Mouse (Mus musculus): ENCODE measurements around the gene Gdpd3. TPM values are rescaled to one million over a fixed set of nuclear protein-coding genes. Genes with fewer than 3 reads are reported as not detected.
A peak's percentile ranks its signal among the peaks of the same experiment; 100 is the strongest.

Gdpd3 gene
- polyA plus RNA-seq, 1 experiment, result 58.2 TPM

DNA sequence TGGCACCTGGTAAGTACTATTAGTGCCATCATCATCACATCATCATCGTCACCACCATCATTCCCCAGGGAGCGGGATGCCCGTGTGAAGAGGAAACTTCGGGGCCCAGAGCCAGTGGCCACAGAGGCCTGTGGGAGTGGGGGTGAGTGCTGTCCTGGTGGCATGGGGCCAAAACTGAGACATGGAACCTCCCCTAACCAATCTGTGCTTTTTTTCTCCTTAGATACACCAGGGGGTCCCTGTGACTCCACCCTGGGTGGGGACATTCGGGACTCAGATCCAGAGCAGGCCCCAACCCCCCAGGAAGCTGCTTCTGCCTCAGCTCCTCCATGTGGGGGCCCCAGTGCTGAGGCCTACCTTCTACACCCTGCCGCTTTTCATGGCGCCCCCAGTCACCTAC is 18.3 kb downstream of the Gdpd3 start:
- H3K4me3 ChIP-seq (ENCODE audit: insufficient read depth, low read depth, low read length), result no peak overlapping the region
- peaks cover 5% of the 10 kb centered on the region; the same call in 1 of the 2 replicates for H3K4me1 ChIP-seq (ENCODE audit: control insufficient read depth, insufficient read depth, low read length)
- WGBS, result 66% methylated on average over 7 of the region's 7 CpGs
- no peaks in the 10 kb centered on the region; the same call in 1 of the 2 replicates for H3K36me3 ChIP-seq (ENCODE audit: control insufficient read depth, insufficient read depth, low read length)
- DNase-seq, result no peak
- TF ChIP-seq POLR2A (IDR thresholded peaks at IDR 0.05; ENCODE audit: low read depth, low read length), result no peak
- H3K27me3 ChIP-seq (replicated peaks; ENCODE audit: control insufficient read depth, insufficient read depth, low read length), result no peaks in the 10 kb centered on the region
- no peak overlapping the region for H3K27ac ChIP-seq (ENCODE audit: insufficient read depth, low read depth, low read length)

DNA sequence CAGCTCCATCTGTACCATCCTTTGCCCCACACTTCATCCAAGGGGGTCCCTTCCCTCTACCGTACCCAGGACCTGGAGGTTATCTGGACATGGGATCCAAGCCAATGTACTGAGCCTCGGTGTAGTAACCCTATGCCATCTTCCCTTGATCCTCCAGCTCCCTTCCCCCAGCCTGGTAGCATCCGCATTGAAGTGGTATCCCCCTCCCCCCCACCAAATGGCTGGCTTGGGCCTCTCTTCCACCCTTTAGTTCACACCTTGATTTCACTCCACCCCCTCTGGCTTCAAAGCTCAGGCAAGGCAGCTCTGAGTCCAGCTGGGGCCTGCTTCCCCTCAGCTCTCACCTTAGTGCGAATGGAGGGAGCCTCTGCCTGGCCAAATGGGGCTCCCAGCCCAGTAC is 18.9 kb downstream of the Gdpd3 start:
- DNase-seq, result no peak
- TF ChIP-seq POLR2A (IDR thresholded peaks at IDR 0.05; ENCODE audit: low read depth, low read length) (no peak), CTCF (conservative IDR thresholded peaks at IDR 0.05; ENCODE audit: insufficient read depth, insufficient read length, low read depth, low read length) (no peak)
- no peak overlapping the region for H3K27ac ChIP-seq (ENCODE audit: insufficient read depth, low read depth, low read length)
- 79% methylated on average over 4 of the region's 4 CpGs for WGBS
- no peaks in the 10 kb centered on the region for H3K27me3 ChIP-seq (replicated peaks; ENCODE audit: control insufficient read depth, insufficient read depth, low read length)
- H3K4me1 ChIP-seq (ENCODE audit: control insufficient read depth, insufficient read depth, low read length), result peaks cover 5% of the 10 kb centered on the region; the same call in 1 of the 2 replicates
- no peaks in the 10 kb centered on the region; the same call in 1 of the 2 replicates for H3K36me3 ChIP-seq (ENCODE audit: control insufficient read depth, insufficient read depth, low read length)
- H3K4me3 ChIP-seq (ENCODE audit: insufficient read depth, low read depth, low read length), result no peak overlapping the region

DNA sequence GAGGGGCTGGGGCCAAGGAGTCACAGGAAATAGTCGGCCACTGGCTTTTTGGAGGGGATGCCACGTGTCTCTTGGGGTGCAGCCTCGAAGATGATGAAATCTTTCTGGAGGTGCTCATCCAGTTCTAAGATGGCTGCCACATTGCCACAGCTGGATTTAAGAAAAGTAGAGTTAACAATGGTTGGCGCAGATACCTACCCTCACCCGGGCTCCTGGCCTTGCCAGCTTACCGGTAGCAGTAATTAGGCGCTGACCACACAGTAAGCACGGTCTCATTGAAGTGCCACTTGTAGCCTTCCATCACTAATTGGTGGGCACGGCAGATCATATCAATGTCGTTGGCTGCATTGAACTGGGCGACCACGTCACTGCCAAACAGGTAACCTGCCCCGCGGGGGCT is 20.0 kb downstream of the Gdpd3 start:
- Histone ChIP-seq H3K4me3 (ENCODE audit: insufficient read depth, low read depth, low read length) (no peak overlapping the region), H3K27me3 (replicated peaks; ENCODE audit: control insufficient read depth, insufficient read depth, low read length) (no peaks in the 10 kb centered on the region), H3K4me1 (ENCODE audit: control insufficient read depth, insufficient read depth, low read length) (peaks cover 3% of the 10 kb centered on the region; the same call in 1 of the 2 replicates), H3K36me3 (ENCODE audit: control insufficient read depth, insufficient read depth, low read length) (no peaks in the 10 kb centered on the region; the same call in 1 of the 2 replicates), H3K27ac (ENCODE audit: insufficient read depth, low read depth, low read length) (no peak overlapping the region)
- TF ChIP-seq POLR2A (IDR thresholded peaks at IDR 0.05; ENCODE audit: low read depth, low read length) (no peak), CTCF (conservative IDR thresholded peaks at IDR 0.05; ENCODE audit: insufficient read depth, insufficient read length, low read depth, low read length) (no peak)
- WGBS, result 82% methylated on average over 14 of the region's 14 CpGs
- no peak for DNase-seq

DNA sequence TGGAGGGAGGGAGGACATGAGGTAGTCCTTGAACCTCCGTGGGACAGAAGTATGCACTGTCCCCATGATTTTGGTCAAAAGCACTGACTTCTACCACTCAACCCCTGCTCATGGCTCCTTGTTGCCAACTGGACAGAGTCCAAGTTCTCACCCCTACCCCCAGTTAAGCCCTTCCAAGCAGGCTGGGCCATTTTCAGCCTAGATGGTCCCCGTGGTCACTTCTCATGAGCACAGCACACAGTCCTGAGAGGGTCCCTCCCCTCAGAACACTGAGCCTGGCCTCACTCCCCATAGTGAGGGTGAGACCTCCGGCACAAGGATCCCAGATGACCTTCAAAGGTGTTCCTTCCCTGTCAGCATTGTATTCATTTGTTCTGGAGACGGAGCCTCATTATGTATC is 23.0 kb downstream of the Gdpd3 start:
- DNase-seq, result no peak
- Histone ChIP-seq H3K27ac (ENCODE audit: insufficient read depth, low read depth, low read length) (no peak overlapping the region), H3K4me3 (ENCODE audit: insufficient read depth, low read depth, low read length) (no peak overlapping the region), H3K4me1 (ENCODE audit: control insufficient read depth, insufficient read depth, low read length) (peaks cover 6% of the 10 kb centered on the region; the same call in 1 of the 2 replicates), H3K27me3 (replicated peaks; ENCODE audit: control insufficient read depth, insufficient read depth, low read length) (no peaks in the 10 kb centered on the region), H3K36me3 (ENCODE audit: control insufficient read depth, insufficient read depth, low read length) (no peaks in the 10 kb centered on the region; the same call in 1 of the 2 replicates)
- TF ChIP-seq CTCF (conservative IDR thresholded peaks at IDR 0.05; ENCODE audit: insufficient read depth, insufficient read length, low read depth, low read length) (no peak), POLR2A (IDR thresholded peaks at IDR 0.05; ENCODE audit: low read depth, low read length) (no peak)
- 82% methylated on average over 4 of the region's 4 CpGs for WGBS

DNA sequence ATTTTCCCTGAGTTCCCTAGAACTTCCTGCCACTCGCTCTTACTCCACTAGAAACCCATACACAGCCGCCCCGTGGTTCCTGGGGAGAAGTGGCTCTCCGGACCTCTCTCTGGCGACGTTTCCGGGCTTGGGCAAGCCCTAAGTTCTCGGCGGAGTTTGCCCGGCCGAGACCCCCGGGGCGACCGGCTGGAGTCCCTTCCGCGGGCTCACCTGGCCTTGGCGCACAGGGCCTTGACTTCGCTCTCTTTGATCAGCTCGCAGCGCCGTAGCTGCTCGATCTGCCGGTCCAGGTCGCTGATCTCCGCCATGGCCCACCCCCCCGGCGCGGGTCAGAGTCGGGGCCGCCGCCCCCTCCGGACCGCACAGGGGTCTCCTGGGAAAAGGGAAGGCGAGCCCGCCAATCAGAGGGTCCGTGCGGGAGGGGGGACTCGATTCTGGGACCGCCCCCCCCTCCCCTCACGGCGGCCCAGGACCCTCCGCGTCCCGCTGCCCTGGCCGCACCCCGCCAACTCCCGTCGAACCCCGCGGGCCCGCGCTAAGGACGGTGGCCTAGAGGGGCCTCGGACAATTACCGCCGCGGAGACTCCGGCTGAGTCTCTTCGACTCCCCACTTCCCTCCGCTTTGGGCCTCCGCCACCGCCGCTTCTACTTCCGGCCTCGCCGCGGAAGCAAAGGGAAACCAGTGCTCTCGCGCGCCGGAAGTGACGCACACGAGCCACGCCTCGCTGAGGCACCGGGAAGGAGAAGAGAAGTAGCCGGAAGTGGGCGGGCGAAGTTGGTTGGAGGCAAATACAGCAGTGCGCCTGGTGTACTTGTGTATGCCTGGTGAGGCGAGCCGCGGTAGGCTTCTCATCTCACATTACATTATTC is 26.0 kb downstream of the Gdpd3 start, which contains the start of gene Ppp4c:
TSS of gene Ppp4c (minus strand) at position 646 of the 870 bp plus-strand sequence.
- Histone ChIP-seq H3K36me3 (ENCODE audit: control insufficient read depth, insufficient read depth, low read length) (peaks cover 6% of the 10 kb centered on the region; the same call in 1 of the 2 replicates), H3K4me1 (ENCODE audit: control insufficient read depth, insufficient read depth, low read length) (peaks cover 6% of the 10 kb centered on the region; the same call in 1 of the 2 replicates), H3K4me3 (ENCODE audit: insufficient read depth, low read depth, low read length) (peak within 1 kb of the TSS; percentile 73), H3K27me3 (replicated peaks; ENCODE audit: control insufficient read depth, insufficient read depth, low read length) (no peaks in the 10 kb centered on the region), H3K27ac (ENCODE audit: insufficient read depth, low read depth, low read length) (peak within 1 kb of the TSS; percentile 72)
- TF ChIP-seq CTCF (conservative IDR thresholded peaks at IDR 0.05; ENCODE audit: insufficient read depth, insufficient read length, low read depth, low read length) (0 out of 2 replicates have a peak, but pooled peaks have one; percentile 1), POLR2A (IDR thresholded peaks at IDR 0.05; ENCODE audit: low read depth, low read length) (peak; percentile 4)
- under 1% methylated on average over 74 of the region's 83 CpGs for WGBS
- peak; percentile 98 for DNase-seq

DNA sequence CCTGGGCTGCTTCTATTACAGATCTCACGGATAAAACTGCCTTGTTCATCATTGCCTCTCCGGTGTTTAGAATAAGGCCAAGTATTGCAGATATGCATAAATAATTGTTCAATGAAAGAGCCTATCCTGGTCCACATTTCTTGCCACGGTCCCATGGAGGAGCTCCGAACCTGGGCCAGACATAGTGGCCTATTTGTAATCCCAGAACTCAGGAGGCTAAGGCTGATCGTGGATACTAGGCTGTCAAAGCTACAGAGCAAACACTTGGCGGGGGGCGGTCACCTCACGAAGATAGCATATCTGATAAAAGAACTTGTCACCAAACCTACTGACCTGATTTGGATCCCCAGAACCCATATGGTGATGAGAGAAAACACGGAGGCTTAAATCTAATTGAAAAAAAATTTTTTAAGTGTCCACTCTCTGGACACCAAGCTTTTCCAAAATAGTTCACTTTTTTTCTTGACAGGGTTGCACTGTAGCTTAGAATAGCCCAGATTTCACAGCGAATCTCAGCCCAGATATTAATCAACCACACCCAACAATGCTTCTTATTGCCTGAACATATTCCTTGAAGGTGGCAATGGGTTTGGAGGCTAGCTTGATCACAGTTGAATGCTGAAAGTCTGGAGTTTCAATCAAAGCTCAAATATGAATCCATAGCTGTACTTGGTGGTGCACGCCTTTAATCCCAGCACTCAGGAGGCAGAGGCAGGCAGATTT is 26.7 kb downstream of the Gdpd3 start:
- Histone ChIP-seq H3K4me1 (ENCODE audit: control insufficient read depth, insufficient read depth, low read length) (peaks cover 6% of the 10 kb centered on the region; the same call in 1 of the 2 replicates), H3K27me3 (replicated peaks; ENCODE audit: control insufficient read depth, insufficient read depth, low read length) (no peaks in the 10 kb centered on the region), H3K27ac (ENCODE audit: insufficient read depth, low read depth, low read length) (peak overlapping the region; percentile 41), H3K36me3 (ENCODE audit: control insufficient read depth, insufficient read depth, low read length) (peaks cover 6% of the 10 kb centered on the region; the same call in 1 of the 2 replicates), H3K4me3 (ENCODE audit: insufficient read depth, low read depth, low read length) (peak overlapping the region; percentile 73)
- no peak for DNase-seq
- WGBS, result 27% methylated on average over 11 of the region's 11 CpGs
- no peak for TF ChIP-seq CTCF (conservative IDR thresholded peaks at IDR 0.05; ENCODE audit: insufficient read depth, insufficient read length, low read depth, low read length)
- no peak for TF ChIP-seq POLR2A (IDR thresholded peaks at IDR 0.05; ENCODE audit: low read depth, low read length)

Measured in kidney, adult 2 months (tissue).